Mouse (Mus musculus) MN1 (cell line): Measurements from ENCODE around the gene Igsf9.

Source experiments
- DNase-seq: peaks from one replicate; pipeline ENCODE4 v3.0.0-alpha.2; 2016; ENCODE audit warnings: low spot score

Gene Igsf9

GRCm38 (mm10) chr1:172519644-172520043, 38.1 kb downstream of the Igsf9 start:
- DNase-seq, result no peak

- DNase-seq, result peak; percentile 94
Measured at GRCm38 (mm10) chr1:172520576-172521440, 39.2 kb downstream of the Igsf9 start, which contains the start of gene Cfap45. TSS of gene Cfap45 (plus strand) at chr1:172520801.

GRCm38 (mm10) chr1:172522524-172522923, 40.9 kb downstream of the Igsf9 start:
- DNase-seq, result no peak

- DNase-seq, result no peak
Measured at GRCm38 (mm10) chr1:172523699-172524101, 42.1 kb downstream of the Igsf9 start.

GRCm38 (mm10) chr1:172525027-172525764, 43.6 kb downstream of the Igsf9 start:
- DNase-seq, result peak; percentile 94

- DNase-seq, result peak; percentile 67
Measured at GRCm38 (mm10) chr1:172525971-172526370, 44.4 kb downstream of the Igsf9 start.

GRCm38 (mm10) chr1:172526380-172527081, 44.9 kb downstream of the Igsf9 start:
- DNase-seq, result peak; percentile 70

GRCm38 (mm10) chr1:172527431-172527830, 45.8 kb downstream of the Igsf9 start:
- no peak for DNase-seq

- DNase-seq, result peak; percentile 94
Measured at GRCm38 (mm10) chr1:172528701-172529100, 47.1 kb downstream of the Igsf9 start.

- DNase-seq, result peak; percentile 87
Measured at GRCm38 (mm10) chr1:172530544-172531220, 49.1 kb downstream of the Igsf9 start.

GRCm38 (mm10) chr1:172532551-172532950, 51.0 kb downstream of the Igsf9 start:
- no peak for DNase-seq

GRCm38 (mm10) chr1:172535116-172535515, 53.5 kb downstream of the Igsf9 start:
- no peak for DNase-seq

GRCm38 (mm10) chr1:172539827-172540226, 58.2 kb downstream of the Igsf9 start:
- no peak for DNase-seq

- DNase-seq, result no peak
Measured at GRCm38 (mm10) chr1:172540283-172540820, 58.8 kb downstream of the Igsf9 start.

- no peak for DNase-seq
Measured at GRCm38 (mm10) chr1:172546062-172546461, 64.5 kb downstream of the Igsf9 start.
